Mouse (Mus musculus): Measurements from ENCODE around the gene Rc3h2. TPM values are rescaled to one million over a fixed set of nuclear protein-coding genes. Genes with fewer than 3 reads are reported as not detected.

Rc3h2 gene
- polyA plus RNA-seq, 1 experiment from 2014 or later: 15.4 TPM

DNA sequence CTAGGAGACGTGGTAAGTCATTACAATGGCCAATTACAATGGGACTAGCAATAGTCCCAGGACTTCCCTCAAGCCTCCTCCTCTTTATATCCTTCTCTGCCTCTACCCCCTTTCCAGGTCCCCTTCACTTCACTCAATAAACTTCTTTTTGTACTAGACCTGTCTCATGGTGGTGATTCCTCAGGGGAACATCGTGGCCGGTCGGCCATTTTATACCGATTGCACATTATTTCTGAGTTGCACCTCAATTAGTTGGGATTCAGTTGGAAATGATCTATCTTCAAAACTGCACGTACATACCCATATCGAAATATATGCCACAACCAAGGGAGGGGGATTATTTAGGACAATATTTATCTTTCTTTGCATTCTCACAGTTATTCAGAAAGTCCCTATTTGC lies 8.9 kb upstream of the Rc3h2 start:
- Histone ChIP-seq H3K27me3 (ENCODE audit: control insufficient read depth, insufficient read depth, low read length) (no peaks in the 10 kb centered on the region), H3K27ac (replicated peaks in 1 of 2; ENCODE audit: control insufficient read depth in 1 of 2, insufficient read depth in 1 of 2, low read depth in 2 of 2, low read length in 2 of 2) (peak overlapping the region in 1 of 2 experiments; percentile 88; a peak in 2 of 4 replicates), H3K36me3 (ENCODE audit: control insufficient read depth, insufficient read depth, low read length) (peaks cover 39% of the 10 kb centered on the region), H3K4me2 (ENCODE audit: low read length) (peak overlapping the region; percentile 95), H3K4me3 (ENCODE audit: control insufficient read depth in 1 of 2, insufficient read depth in 1 of 2, low read depth in 1 of 2, low read length in 2 of 2) (peak overlapping the region; percentile 22 to 86; a peak in 3 of 4 replicates), H3K4me1 (ENCODE audit: control insufficient read depth in 2 of 2, insufficient read depth in 2 of 2, low read length in 2 of 2) (peaks cover 0 to 11% of the 10 kb centered on the region in 2 experiments; a peak in 2 of 4 replicates), H3K9me3 (ENCODE audit: control insufficient read depth, low read length) (no peaks in the 10 kb centered on the region), H3K9ac (ENCODE audit: low read length) (peak overlapping the region; percentile 88)
- WGBS: 36% methylated on average over 7 of the region's 7 CpGs
- no peak for ATAC-seq (ENCODE audit: insufficient number of reproducible peaks, insufficient read depth, low FRiP score, low read depth)

DNA sequence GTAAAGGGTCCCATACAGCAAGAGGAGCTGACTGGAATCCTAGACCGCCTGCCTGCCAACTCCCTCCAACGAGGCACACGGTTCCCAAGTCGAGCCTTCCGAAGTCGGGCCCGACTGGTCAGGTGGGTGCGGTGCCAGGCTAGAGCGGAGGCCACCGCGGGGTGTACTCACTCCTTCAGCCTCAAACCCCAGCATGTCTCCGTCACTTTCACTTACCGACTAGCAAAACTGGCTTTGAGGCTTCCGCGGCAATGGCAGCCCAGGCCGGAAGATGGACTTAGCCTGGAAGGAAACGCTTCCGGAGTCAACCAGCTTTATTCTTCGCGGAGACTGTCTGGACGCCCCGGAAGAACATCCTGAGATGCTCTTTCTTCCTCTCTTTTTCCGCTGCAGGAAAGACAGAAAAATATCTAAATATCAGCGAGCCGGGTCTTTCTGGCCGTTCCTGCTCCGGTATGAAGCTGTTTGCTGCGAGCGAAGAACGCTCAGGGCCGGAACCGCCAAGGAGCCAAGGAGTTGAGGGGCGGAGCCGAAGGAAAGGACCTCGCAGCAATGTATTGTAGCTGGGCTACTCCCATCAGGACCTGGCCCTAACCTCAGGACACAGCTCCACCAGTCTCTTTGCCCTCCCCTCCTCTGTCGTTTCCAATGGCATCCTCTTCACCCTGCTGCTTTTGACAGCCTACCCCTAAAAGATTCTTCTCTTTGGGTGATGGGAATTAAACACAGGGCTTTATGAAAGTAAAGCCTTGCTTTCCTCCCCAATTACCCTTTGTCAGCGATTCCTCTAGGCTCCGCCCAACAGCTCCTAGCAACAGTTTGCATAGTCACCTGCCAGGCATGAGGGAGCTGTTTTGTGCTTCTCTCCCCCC lies 8.1 kb upstream of the Rc3h2 start:
- H3K9ac ChIP-seq (ENCODE audit: low read length): peak overlapping the region; percentile 88
- under 1% methylated on average over 38 of the region's 38 CpGs for WGBS
- peak overlapping the region; percentile 95 for H3K4me2 ChIP-seq (ENCODE audit: low read length)
- peak overlapping the region; percentile 86 to 88 for H3K27ac ChIP-seq (replicated peaks in 1 of 2; ENCODE audit: control insufficient read depth in 1 of 2, insufficient read depth in 1 of 2, low read depth in 2 of 2, low read length in 2 of 2)
- H3K9me3 ChIP-seq (ENCODE audit: control insufficient read depth, low read length): no peaks in the 10 kb centered on the region
- ATAC-seq (ENCODE audit: insufficient number of reproducible peaks, insufficient read depth, low FRiP score, low read depth): peak; percentile 89
- no peaks in the 10 kb centered on the region for H3K27me3 ChIP-seq (ENCODE audit: control insufficient read depth, insufficient read depth, low read length)
- peak overlapping the region; percentile 84 to 86 for H3K4me3 ChIP-seq (ENCODE audit: control insufficient read depth in 1 of 2, insufficient read depth in 1 of 2, low read depth in 1 of 2, low read length in 2 of 2)
- H3K36me3 ChIP-seq (ENCODE audit: control insufficient read depth, insufficient read depth, low read length): peaks cover 33% of the 10 kb centered on the region
- H3K4me1 ChIP-seq (ENCODE audit: control insufficient read depth in 2 of 2, insufficient read depth in 2 of 2, low read length in 2 of 2): peaks cover 0 to 11% of the 10 kb centered on the region in 2 experiments; a peak in 2 of 4 replicates

DNA sequence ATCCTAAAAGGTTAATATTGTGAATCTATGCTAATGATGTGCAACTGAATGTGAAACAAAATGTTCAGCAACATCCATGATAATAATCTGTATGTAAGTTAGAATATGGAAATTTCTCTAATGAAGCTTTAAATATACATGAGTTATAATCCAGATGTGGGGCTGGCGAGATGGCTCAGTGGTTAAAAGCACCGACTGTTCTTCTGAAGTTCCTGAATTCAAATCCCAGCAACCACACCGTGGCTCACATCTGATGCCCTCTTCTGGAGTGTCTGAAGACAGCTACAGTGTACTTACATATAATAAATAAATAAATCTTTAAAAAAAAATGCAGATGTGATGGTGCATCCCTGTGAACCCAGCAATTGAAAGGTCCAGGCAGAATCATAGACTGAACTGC lies 968 bp upstream of the Rc3h2 start:
- Histone ChIP-seq H3K4me3 (ENCODE audit: control insufficient read depth in 1 of 2, insufficient read depth in 1 of 2, low read depth in 1 of 2, low read length in 2 of 2) (no peak overlapping the region), H3K36me3 (ENCODE audit: control insufficient read depth, insufficient read depth, low read length) (peaks cover 23% of the 10 kb centered on the region), H3K9ac (ENCODE audit: low read length) (no peak overlapping the region), H3K9me3 (ENCODE audit: control insufficient read depth, low read length) (no peaks in the 10 kb centered on the region), H3K27me3 (ENCODE audit: control insufficient read depth, insufficient read depth, low read length) (no peaks in the 10 kb centered on the region), H3K27ac (replicated peaks in 1 of 2; ENCODE audit: control insufficient read depth in 1 of 2, insufficient read depth in 1 of 2, low read depth in 2 of 2, low read length in 2 of 2) (no peak overlapping the region), H3K4me1 (ENCODE audit: control insufficient read depth in 2 of 2, insufficient read depth in 2 of 2, low read length in 2 of 2) (peaks cover 0 to 12% of the 10 kb centered on the region in 2 experiments; a peak in 2 of 4 replicates), H3K4me2 (ENCODE audit: low read length) (no peak overlapping the region)
- WGBS: 58% methylated on average over 3 of the region's 3 CpGs
- no peak for ATAC-seq (ENCODE audit: insufficient number of reproducible peaks, insufficient read depth, low FRiP score, low read depth)

DNA sequence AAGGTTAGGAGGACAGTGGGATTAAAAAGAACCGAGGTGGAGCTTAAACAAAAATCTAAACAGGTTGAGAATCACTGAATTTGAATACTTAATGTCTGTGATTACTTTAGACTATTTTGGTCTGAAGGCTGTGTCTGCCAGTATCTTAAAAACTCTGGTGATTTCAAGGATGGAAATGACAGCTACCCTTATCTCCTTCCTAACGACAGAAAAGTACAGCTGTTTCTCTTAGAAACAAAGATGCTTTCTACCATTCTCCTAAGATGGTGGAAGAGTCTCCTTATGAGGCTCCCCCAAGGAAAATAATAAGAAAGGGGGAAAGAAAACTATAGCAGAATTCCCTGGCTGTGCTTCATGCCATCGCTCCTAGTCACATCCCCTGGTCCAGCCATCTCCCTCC lies 800 bp downstream of the Rc3h2 start:
- H3K9ac ChIP-seq (ENCODE audit: low read length): peak overlapping the region; percentile 99
- H3K4me2 ChIP-seq (ENCODE audit: low read length): peak overlapping the region; percentile 91
- no peaks in the 10 kb centered on the region for H3K27me3 ChIP-seq (ENCODE audit: control insufficient read depth, insufficient read depth, low read length)
- 8% methylated on average over 3 of the region's 3 CpGs for WGBS
- H3K4me1 ChIP-seq (ENCODE audit: control insufficient read depth in 2 of 2, insufficient read depth in 2 of 2, low read length in 2 of 2): peaks cover 0 to 12% of the 10 kb centered on the region in 2 experiments; a peak in 2 of 4 replicates
- ATAC-seq (ENCODE audit: insufficient number of reproducible peaks, insufficient read depth, low FRiP score, low read depth): no peak
- H3K36me3 ChIP-seq (ENCODE audit: control insufficient read depth, insufficient read depth, low read length): 0 out of 2 replicates have a peak, but pooled peaks cover 8% of the 10 kb centered on the region
- peak overlapping the region; percentile 84 to 95 for H3K27ac ChIP-seq (replicated peaks in 1 of 2; ENCODE audit: control insufficient read depth in 1 of 2, insufficient read depth in 1 of 2, low read depth in 2 of 2, low read length in 2 of 2)
- peak overlapping the region; percentile 97 to 100 for H3K4me3 ChIP-seq (ENCODE audit: control insufficient read depth in 1 of 2, insufficient read depth in 1 of 2, low read depth in 1 of 2, low read length in 2 of 2)
- H3K9me3 ChIP-seq (ENCODE audit: control insufficient read depth, low read length): no peaks in the 10 kb centered on the region

DNA sequence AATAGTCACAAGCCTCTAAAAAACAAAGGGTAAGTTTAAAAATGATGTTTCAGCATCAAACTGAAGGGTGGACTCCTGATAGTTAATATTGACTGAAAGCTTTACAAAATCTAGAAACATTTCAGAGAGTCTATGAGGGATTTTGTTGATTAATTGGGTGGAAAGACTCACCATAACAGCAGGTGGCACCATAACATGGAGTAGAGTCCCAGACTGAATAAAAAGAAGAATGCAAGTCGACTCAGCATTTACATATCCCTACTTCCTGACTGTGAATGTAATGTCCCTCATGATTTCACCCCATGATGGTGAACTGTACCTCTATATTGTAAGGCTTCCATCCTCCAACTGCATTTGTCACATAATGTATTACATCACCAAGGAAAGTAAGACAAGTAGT lies 27.2 kb downstream of the Rc3h2 start:
- WGBS: 54% methylated on average over 1 of the region's 1 CpGs
- ATAC-seq (ENCODE audit: insufficient number of reproducible peaks, insufficient read depth, low FRiP score, low read depth): no peak
- Histone ChIP-seq H3K36me3 (ENCODE audit: control insufficient read depth, insufficient read depth, low read length) (peaks cover 57% of the 10 kb centered on the region), H3K4me2 (ENCODE audit: low read length) (no peak overlapping the region), H3K27me3 (ENCODE audit: control insufficient read depth, insufficient read depth, low read length) (no peaks in the 10 kb centered on the region), H3K9ac (ENCODE audit: low read length) (no peak overlapping the region), H3K4me1 (ENCODE audit: control insufficient read depth in 2 of 2, insufficient read depth in 2 of 2, low read length in 2 of 2) (no peaks in the 10 kb centered on the region), H3K9me3 (ENCODE audit: control insufficient read depth, low read length) (no peaks in the 10 kb centered on the region), H3K4me3 (ENCODE audit: control insufficient read depth in 1 of 2, insufficient read depth in 1 of 2, low read depth in 1 of 2, low read length in 2 of 2) (no peak overlapping the region), H3K27ac (replicated peaks in 1 of 2; ENCODE audit: control insufficient read depth in 1 of 2, insufficient read depth in 1 of 2, low read depth in 2 of 2, low read length in 2 of 2) (no peak overlapping the region)

DNA sequence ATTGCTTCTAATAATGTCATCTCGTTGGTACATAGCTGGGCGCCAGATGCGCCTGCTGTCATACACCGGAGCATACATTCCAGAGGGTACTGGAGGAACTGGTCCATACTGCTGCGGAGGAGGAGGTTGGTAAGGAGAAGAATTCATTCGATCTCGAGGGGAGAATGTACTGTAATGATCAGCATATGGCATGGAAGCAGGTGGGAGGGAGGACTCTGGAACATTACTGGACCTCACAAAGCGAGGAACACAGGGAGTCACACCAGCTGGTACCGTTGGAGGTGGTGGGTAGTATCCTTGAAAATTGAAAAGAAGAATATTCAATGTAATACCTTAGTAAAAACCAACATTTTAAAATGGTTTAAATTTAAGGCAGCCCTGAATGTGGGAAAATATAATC lies 39.8 kb downstream of the Rc3h2 start:
- Histone ChIP-seq H3K27me3 (ENCODE audit: control insufficient read depth, insufficient read depth, low read length) (no peaks in the 10 kb centered on the region), H3K36me3 (ENCODE audit: control insufficient read depth, insufficient read depth, low read length) (peaks cover 69% of the 10 kb centered on the region), H3K9ac (ENCODE audit: low read length) (no peak overlapping the region), H3K9me3 (ENCODE audit: control insufficient read depth, low read length) (no peaks in the 10 kb centered on the region), H3K4me3 (ENCODE audit: control insufficient read depth in 1 of 2, insufficient read depth in 1 of 2, low read depth in 1 of 2, low read length in 2 of 2) (no peak overlapping the region), H3K27ac (replicated peaks in 1 of 2; ENCODE audit: control insufficient read depth in 1 of 2, insufficient read depth in 1 of 2, low read depth in 2 of 2, low read length in 2 of 2) (no peak overlapping the region), H3K4me1 (ENCODE audit: control insufficient read depth in 2 of 2, insufficient read depth in 2 of 2, low read length in 2 of 2) (no peaks in the 10 kb centered on the region), H3K4me2 (ENCODE audit: low read length) (no peak overlapping the region)
- WGBS: 94% methylated on average over 9 of the region's 9 CpGs
- ATAC-seq (ENCODE audit: insufficient number of reproducible peaks, insufficient read depth, low FRiP score, low read depth): no peak

DNA sequence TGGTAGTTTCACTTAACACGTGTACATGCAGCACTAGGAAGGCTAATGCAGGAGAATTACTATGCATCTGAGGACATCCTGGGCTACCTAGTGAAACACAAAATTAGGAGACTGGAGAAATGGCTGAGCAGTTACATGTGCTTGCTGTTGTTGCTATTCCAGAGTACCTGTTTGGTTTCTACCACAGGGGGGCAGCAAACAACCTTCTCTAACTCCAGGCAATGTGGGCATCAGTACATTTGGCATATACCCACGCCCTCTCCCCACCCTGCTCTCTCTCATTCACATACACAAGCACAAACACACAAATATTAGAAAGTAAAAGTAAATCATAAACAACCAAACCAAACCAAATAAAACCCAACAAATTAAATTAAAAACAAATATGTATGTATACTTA lies 42.5 kb downstream of the Rc3h2 start:
- H3K27me3 ChIP-seq (ENCODE audit: control insufficient read depth, insufficient read depth, low read length): no peaks in the 10 kb centered on the region
- ATAC-seq (ENCODE audit: insufficient number of reproducible peaks, insufficient read depth, low FRiP score, low read depth): no peak

More for the DNA sequence above, 42.5 kb downstream of the Rc3h2 start:
- 68% methylated on average over 2 of the region's 2 CpGs for WGBS
- H3K4me1 ChIP-seq (ENCODE audit: control insufficient read depth in 2 of 2, insufficient read depth in 2 of 2, low read length in 2 of 2): no peaks in the 10 kb centered on the region
- no peaks in the 10 kb centered on the region for H3K9me3 ChIP-seq (ENCODE audit: control insufficient read depth, low read length)
- peaks cover 79% of the 10 kb centered on the region for H3K36me3 ChIP-seq (ENCODE audit: control insufficient read depth, insufficient read depth, low read length)
- no peak overlapping the region for H3K9ac ChIP-seq (ENCODE audit: low read length)
- no peak overlapping the region for H3K4me3 ChIP-seq (ENCODE audit: control insufficient read depth in 1 of 2, insufficient read depth in 1 of 2, low read depth in 1 of 2, low read length in 2 of 2)
- no peak overlapping the region for H3K4me2 ChIP-seq (ENCODE audit: low read length)
- no peak overlapping the region for H3K27ac ChIP-seq (replicated peaks in 1 of 2; ENCODE audit: control insufficient read depth in 1 of 2, insufficient read depth in 1 of 2, low read depth in 2 of 2, low read length in 2 of 2)

All from heart, embryonic 14.5 days (tissue).